22 mouse cellular contexts compared by ENCODE assay signal in genomic region chr10:117195005-117195404, GRCm38 (mm10). TPM values are rescaled to one million over a fixed set of nuclear protein-coding genes. Genes with fewer than 3 reads are reported as not detected.
"Had no signal": no experiment of that assay in that cellular context is flagged by ENCODE, and none has a peak within 500 bp of the region (broad histone marks: within the 10 kb centered on the region; RNA-seq: fewer than 3 reads in every experiment).

No protein-coding gene starts in this region.

- H3K4me3 ChIP-seq: limb, embryonic 15.5 days; liver, embryonic 12.5 days; megakaryocyte, embryonic 14.5 days; midbrain, embryonic 15.5 days; neural tube, embryonic 13.5 days had no signal

- H3K4me2 ChIP-seq: limb, embryonic 15.5 days; liver, embryonic 12.5 days; lung, embryonic 14.5 days; midbrain, embryonic 11.5 days; midbrain, embryonic 15.5 days; neural tube, embryonic 13.5 days had no signal

- H3K4me1 ChIP-seq: megakaryocyte, embryonic 14.5 days; neural tube, embryonic 13.5 days had no signal

- H3K36me3 ChIP-seq: limb, embryonic 15.5 days; liver, embryonic 12.5 days; midbrain, embryonic 15.5 days; neural tube, embryonic 13.5 days had no signal

- H3K27me3 ChIP-seq: limb, embryonic 15.5 days; midbrain, embryonic 15.5 days; neural tube, embryonic 13.5 days had no signal

- H3K27ac ChIP-seq: kidney, postnatal 0 days; limb, embryonic 15.5 days; liver, embryonic 12.5 days; macrophage; midbrain, embryonic 15.5 days; neural tube, embryonic 13.5 days had no signal

- ATAC-seq: liver, embryonic 12.5 days; midbrain, embryonic 15.5 days had no signal

- H3K9ac ChIP-seq: limb, embryonic 15.5 days; liver, embryonic 12.5 days; lung, embryonic 14.5 days; midbrain, embryonic 15.5 days; neural tube, embryonic 13.5 days had no signal

- H3K9me3 ChIP-seq: limb, embryonic 15.5 days; liver, embryonic 12.5 days; megakaryocyte, embryonic 14.5 days; midbrain, embryonic 15.5 days; neural tube, embryonic 13.5 days had no signal

- DNase-seq: kidney, adult 9 months; kidney, postnatal 36 days; layer of hippocampus, adult 9-11 months; layer of hippocampus, postnatal 36 days; lung, embryonic 14.5 days; lung, postnatal 10 days; right cerebral cortex, adult 18-20 months; right cerebral cortex, postnatal 25 days; thymus, adult 18-20 months; thymus, postnatal 14 days had no signal

RNA-seq across cellular contexts. Expression of gene 9530003J23Rik, which starts 43.5 kb away (rescaled TPM):
- total RNA-seq: layer of hippocampus, adult 18-20 months; layer of hippocampus, postnatal 36 days; left cerebral cortex, adult 8-10 months; left cerebral cortex, postnatal 25 days had no signal
- polyA plus RNA-seq: kidney, postnatal 0 days; limb, embryonic 15.5 days; liver, embryonic 12.5 days; liver, embryonic 16.5 days; lung, embryonic 14.5 days; macrophage; midbrain, embryonic 15.5 days; neural tube, embryonic 13.5 days had no signal
